Mouse (Mus musculus): ENCODE results near the gene Diaph2. TPM values are rescaled to one million over a fixed set of nuclear protein-coding genes. Genes with fewer than 3 reads are reported as not detected.
"Not testable (repeated sequence)": the region's sequence is repeated elsewhere in the genome, so short reads cannot be mapped to it uniquely, and the experiment has no call there.

Gene Diaph2
- polyA plus RNA-seq, 1 experiment = 2.7 TPM

DNA sequence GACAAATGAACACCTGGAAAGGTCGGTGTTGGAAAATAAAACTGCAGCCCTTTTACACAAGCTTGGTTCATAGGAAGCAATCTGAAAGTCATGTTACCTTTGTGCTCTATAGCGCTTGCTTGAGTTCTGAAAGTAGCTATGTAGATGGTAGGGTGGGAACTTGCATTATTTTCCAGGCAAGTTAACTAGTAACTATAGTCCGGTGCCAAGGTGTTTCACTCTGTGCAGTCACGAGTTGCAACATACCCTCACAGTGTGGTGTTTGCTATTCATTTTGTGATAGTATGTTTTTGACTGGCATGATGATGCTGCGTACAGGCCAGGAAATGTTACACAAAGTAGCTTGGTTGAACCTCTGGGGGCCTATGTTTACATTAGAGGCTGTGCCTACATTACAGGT is 34.5 kb downstream of the Diaph2 start:
- Histone ChIP-seq H3K4me3 (ENCODE audit: extremely low read depth, insufficient read depth, insufficient read length) (no peak overlapping the region), H3K4me1 (ENCODE audit: control insufficient read depth, insufficient read depth, insufficient read length) (no peaks in the 10 kb centered on the region), H3K27ac (ENCODE audit: insufficient read depth, low read length) (no peak overlapping the region), H3K36me3 (ENCODE audit: control insufficient read depth, insufficient read depth, low read length) (no peaks in the 10 kb centered on the region), H3K27me3 (ENCODE audit: control insufficient read depth, insufficient read depth, low read length) (no peaks in the 10 kb centered on the region)
- 87% methylated on average over 5 of the region's 5 CpGs for WGBS
- no peak for DNase-seq (ENCODE audit: low read depth in 1 of 2, low spot score in 2 of 2)
- TF ChIP-seq POLR2A (IDR thresholded peaks at IDR 0.05; ENCODE audit: low read depth, low read length) (no peak), CTCF (IDR thresholded peaks at IDR 0.05; ENCODE audit: extremely low read depth, insufficient read depth, insufficient read length, insufficient replicate concordance) (no peak)

DNA sequence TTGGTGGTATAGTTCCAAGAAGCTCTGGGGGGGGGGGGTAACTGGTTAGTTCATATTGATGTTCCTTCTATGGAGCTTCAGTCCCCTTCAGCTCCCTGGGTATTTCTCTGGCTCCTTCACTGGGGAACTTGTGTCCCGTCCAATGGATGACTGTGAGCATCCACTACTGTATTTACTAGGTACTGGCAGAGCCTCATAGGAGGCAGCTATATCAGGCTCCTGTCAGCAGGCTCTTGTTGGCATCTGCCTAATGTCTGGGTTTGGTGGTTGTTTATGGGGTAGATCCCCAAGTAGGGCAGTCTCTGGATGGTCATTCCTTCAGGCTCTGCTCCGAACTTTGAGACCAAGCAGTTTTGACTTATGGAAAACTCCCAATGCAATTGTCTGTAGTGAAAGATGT is 50.4 kb downstream of the Diaph2 start:
- not testable (repeated sequence) for DNase-seq (ENCODE audit: low read depth in 1 of 2, low spot score in 2 of 2); H3K4me3 ChIP-seq (ENCODE audit: extremely low read depth, insufficient read depth, insufficient read length); H3K27ac ChIP-seq (ENCODE audit: insufficient read depth, low read length); H3K36me3 ChIP-seq (ENCODE audit: control insufficient read depth, insufficient read depth, low read length); H3K27me3 ChIP-seq (ENCODE audit: control insufficient read depth, insufficient read depth, low read length); H3K4me1 ChIP-seq (ENCODE audit: control insufficient read depth, insufficient read depth, insufficient read length)
- WGBS = 80% methylated on average over 2 of the region's 2 CpGs

DNA sequence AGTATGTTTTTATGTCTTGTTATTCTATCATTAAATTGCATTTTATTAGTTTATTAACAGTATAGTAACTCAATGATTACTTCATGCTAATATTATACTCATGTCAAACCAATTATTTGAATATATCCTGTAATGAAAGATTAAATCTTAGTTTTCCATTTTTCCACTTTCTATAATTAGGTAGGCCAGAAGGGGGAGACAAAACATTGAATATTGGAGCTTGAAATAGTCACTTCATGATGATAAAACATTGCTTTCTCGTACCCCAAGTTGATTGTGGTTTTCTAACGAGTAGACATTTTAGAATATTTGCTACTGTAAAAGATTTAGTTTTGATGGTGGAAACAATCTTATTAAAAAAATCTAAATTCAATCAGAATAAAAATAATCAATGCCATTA is 82.4 kb downstream of the Diaph2 start:
- TF ChIP-seq POLR2A (IDR thresholded peaks at IDR 0.05; ENCODE audit: low read depth, low read length) = no peak
- TF ChIP-seq CTCF (IDR thresholded peaks at IDR 0.05; ENCODE audit: extremely low read depth, insufficient read depth, insufficient read length, insufficient replicate concordance) = no peak
- Histone ChIP-seq H3K36me3 (ENCODE audit: control insufficient read depth, insufficient read depth, low read length) (no peaks in the 10 kb centered on the region), H3K27ac (ENCODE audit: insufficient read depth, low read length) (no peak overlapping the region), H3K4me3 (ENCODE audit: extremely low read depth, insufficient read depth, insufficient read length) (no peak overlapping the region), H3K27me3 (ENCODE audit: control insufficient read depth, insufficient read depth, low read length) (no peaks in the 10 kb centered on the region), H3K4me1 (ENCODE audit: control insufficient read depth, insufficient read depth, insufficient read length) (no peaks in the 10 kb centered on the region)
- DNase-seq (ENCODE audit: low read depth in 1 of 2, low spot score in 2 of 2) = no peak
- 48% methylated on average over 2 of the region's 2 CpGs for WGBS

DNA sequence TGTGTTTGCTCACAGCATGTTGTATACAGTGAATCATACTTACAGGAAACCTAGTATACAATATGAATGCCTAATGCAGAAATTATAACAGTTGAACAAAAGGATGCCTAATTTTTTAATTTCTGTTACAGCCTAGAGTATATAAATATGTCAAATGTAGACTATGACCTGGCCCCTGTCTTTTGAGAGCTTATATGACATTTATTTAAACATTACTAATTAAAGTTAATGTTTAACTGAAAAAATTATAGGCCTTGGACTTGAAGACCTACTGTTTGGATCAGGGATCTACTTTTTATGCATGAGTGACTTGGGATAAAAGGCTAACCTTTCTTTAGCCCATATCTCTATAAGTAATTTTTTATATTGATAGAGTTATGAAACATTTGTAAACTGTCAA is 84.3 kb downstream of the Diaph2 start:
- H3K27me3 ChIP-seq (ENCODE audit: control insufficient read depth, insufficient read depth, low read length) = no peaks in the 10 kb centered on the region
- H3K27ac ChIP-seq (ENCODE audit: insufficient read depth, low read length) = no peak overlapping the region
- no peak overlapping the region for H3K4me3 ChIP-seq (ENCODE audit: extremely low read depth, insufficient read depth, insufficient read length)
- no peaks in the 10 kb centered on the region for H3K4me1 ChIP-seq (ENCODE audit: control insufficient read depth, insufficient read depth, insufficient read length)
- no peaks in the 10 kb centered on the region for H3K36me3 ChIP-seq (ENCODE audit: control insufficient read depth, insufficient read depth, low read length)
- DNase-seq (ENCODE audit: low read depth in 1 of 2, low spot score in 2 of 2) = no peak
- no peak for TF ChIP-seq POLR2A (IDR thresholded peaks at IDR 0.05; ENCODE audit: low read depth, low read length)
- no peak for TF ChIP-seq CTCF (IDR thresholded peaks at IDR 0.05; ENCODE audit: extremely low read depth, insufficient read depth, insufficient read length, insufficient replicate concordance)

DNA sequence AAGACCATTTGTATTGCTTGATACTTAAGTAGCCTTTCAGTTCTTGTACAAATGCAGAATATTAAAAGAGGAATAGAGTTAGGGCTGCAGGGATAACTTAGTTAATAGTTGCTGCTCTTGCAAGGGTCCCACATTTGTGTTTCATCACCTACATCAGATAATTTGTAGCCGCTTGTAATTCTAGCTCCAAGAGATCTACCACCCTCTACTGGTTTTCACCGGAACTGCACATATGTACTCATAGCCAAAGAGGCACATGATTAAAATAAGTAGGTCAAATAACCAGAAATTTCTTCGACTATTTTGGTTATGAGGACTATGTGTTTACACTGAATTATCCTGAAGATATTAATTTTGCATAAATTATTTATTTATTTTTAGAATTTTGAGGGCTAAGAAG is 134.9 kb downstream of the Diaph2 start:
- WGBS = 25% methylated on average over 3 of the region's 3 CpGs
- no peak for TF ChIP-seq CTCF (IDR thresholded peaks at IDR 0.05; ENCODE audit: extremely low read depth, insufficient read depth, insufficient read length, insufficient replicate concordance)
- TF ChIP-seq POLR2A (IDR thresholded peaks at IDR 0.05; ENCODE audit: low read depth, low read length) = no peak
- DNase-seq (ENCODE audit: low read depth in 1 of 2, low spot score in 2 of 2) = peak; percentile 4 to 7

DNA sequence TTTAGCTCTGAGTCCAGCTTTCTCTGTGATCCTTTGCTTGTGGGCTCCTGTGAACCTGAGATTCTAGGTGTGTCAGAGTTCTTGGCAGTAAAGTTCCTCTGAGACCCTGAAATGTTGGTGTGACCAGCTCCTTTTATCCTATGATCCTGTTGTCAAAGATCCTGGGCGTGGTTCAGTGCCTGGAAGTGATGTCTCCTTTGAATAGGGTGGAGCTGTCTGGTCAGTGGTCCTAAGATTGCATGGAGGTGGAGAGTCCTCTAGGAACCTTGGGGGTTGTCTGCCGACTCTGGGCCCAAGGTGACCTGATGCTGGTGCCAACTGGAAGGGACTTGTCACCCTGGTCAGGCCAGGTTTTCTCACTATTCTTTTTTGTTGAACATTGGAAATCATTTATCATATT is 176.3 kb downstream of the Diaph2 start:
- Histone ChIP-seq H3K4me1 (ENCODE audit: control insufficient read depth, insufficient read depth, insufficient read length) (no peaks in the 10 kb centered on the region), H3K27ac (ENCODE audit: insufficient read depth, low read length) (no peak overlapping the region), H3K27me3 (ENCODE audit: control insufficient read depth, insufficient read depth, low read length) (no peaks in the 10 kb centered on the region), H3K4me3 (ENCODE audit: extremely low read depth, insufficient read depth, insufficient read length) (no peak overlapping the region), H3K36me3 (ENCODE audit: control insufficient read depth, insufficient read depth, low read length) (no peaks in the 10 kb centered on the region)
- DNase-seq (ENCODE audit: low read depth in 1 of 2, low spot score in 2 of 2) = no peak
- 84% methylated on average over 2 of the region's 2 CpGs for WGBS
- TF ChIP-seq POLR2A (IDR thresholded peaks at IDR 0.05; ENCODE audit: low read depth, low read length) (no peak), CTCF (IDR thresholded peaks at IDR 0.05; ENCODE audit: extremely low read depth, insufficient read depth, insufficient read length, insufficient replicate concordance) (no peak)

More for the DNA sequence above, 134.9 kb downstream of the Diaph2 start:
- Histone ChIP-seq H3K36me3 (ENCODE audit: control insufficient read depth, insufficient read depth, low read length) (no peaks in the 10 kb centered on the region), H3K4me1 (ENCODE audit: control insufficient read depth, insufficient read depth, insufficient read length) (no peaks in the 10 kb centered on the region), H3K27ac (ENCODE audit: insufficient read depth, low read length) (no peak overlapping the region), H3K27me3 (ENCODE audit: control insufficient read depth, insufficient read depth, low read length) (no peaks in the 10 kb centered on the region), H3K4me3 (ENCODE audit: extremely low read depth, insufficient read depth, insufficient read length) (no peak overlapping the region)

DNA sequence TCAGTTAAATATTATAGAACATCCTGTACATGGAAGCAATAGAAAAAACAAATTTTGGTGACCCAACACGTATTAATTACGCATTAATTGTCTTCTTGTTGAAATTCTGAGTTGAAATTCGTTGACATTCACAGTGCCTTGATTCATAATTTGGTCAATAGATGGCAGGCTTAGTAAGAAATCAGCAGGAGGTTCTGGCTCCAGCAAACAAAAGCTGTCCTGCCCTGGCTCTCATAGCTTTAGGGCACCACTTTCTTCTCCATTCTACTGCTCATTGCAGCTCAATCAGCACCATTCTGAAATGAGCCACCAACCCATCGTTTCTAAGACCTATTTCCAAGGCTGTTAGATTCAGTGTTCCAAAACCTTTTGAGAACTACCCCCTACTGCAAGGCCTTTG is 225.3 kb downstream of the Diaph2 start:
- no peak for TF ChIP-seq POLR2A (IDR thresholded peaks at IDR 0.05; ENCODE audit: low read depth, low read length)
- TF ChIP-seq CTCF (IDR thresholded peaks at IDR 0.05; ENCODE audit: extremely low read depth, insufficient read depth, insufficient read length, insufficient replicate concordance) = no peak
- H3K27me3 ChIP-seq (ENCODE audit: control insufficient read depth, insufficient read depth, low read length) = no peaks in the 10 kb centered on the region
- H3K4me3 ChIP-seq (ENCODE audit: extremely low read depth, insufficient read depth, insufficient read length) = no peak overlapping the region
- no peaks in the 10 kb centered on the region for H3K36me3 ChIP-seq (ENCODE audit: control insufficient read depth, insufficient read depth, low read length)
- no peaks in the 10 kb centered on the region for H3K4me1 ChIP-seq (ENCODE audit: control insufficient read depth, insufficient read depth, insufficient read length)
- H3K27ac ChIP-seq (ENCODE audit: insufficient read depth, low read length) = no peak overlapping the region
- no peak for DNase-seq (ENCODE audit: low read depth in 1 of 2, low spot score in 2 of 2)
- 72% methylated on average over 4 of the region's 4 CpGs for WGBS
